Mouse (Mus musculus): ENCODE data around the gene E330021D16Rik.
A peak's percentile ranks its signal among the peaks of the same experiment; 100 is the strongest.
"Not testable (repeated sequence)": the region's sequence is repeated elsewhere in the genome, so short reads cannot be mapped to it uniquely, and the experiment has no call there.

E330021D16Rik gene

GRCm38 (mm10) chr6:136415133-136415775, at the start of gene E330021D16Rik:
E330021D16Rik (minus strand) TSS chr6:136415569.
- DNase-seq (ENCODE audit: low read depth, low spot score): no peak

- no peak for DNase-seq (ENCODE audit: low read depth, low spot score)
Measured at GRCm38 (mm10) chr6:136465021-136465420, 49.7 kb upstream of the E330021D16Rik start.

- no peak for DNase-seq (ENCODE audit: low read depth, low spot score)
Measured at GRCm38 (mm10) chr6:136464121-136464621, 48.8 kb upstream of the E330021D16Rik start.

- no peak for DNase-seq (ENCODE audit: low read depth, low spot score)
Measured at GRCm38 (mm10) chr6:136463491-136463890, 48.1 kb upstream of the E330021D16Rik start.

GRCm38 (mm10) chr6:136459156-136459555, 43.8 kb upstream of the E330021D16Rik start:
- no peak for DNase-seq (ENCODE audit: low read depth, low spot score)

GRCm38 (mm10) chr6:136456302-136456701, 40.9 kb upstream of the E330021D16Rik start:
- DNase-seq (ENCODE audit: low read depth, low spot score): no peak

- DNase-seq (ENCODE audit: low read depth, low spot score): no peak
Measured at GRCm38 (mm10) chr6:136455696-136456095, 40.3 kb upstream of the E330021D16Rik start.

GRCm38 (mm10) chr6:136452623-136453022, 37.3 kb upstream of the E330021D16Rik start:
- no peak for DNase-seq (ENCODE audit: low read depth, low spot score)

- no peak for DNase-seq (ENCODE audit: low read depth, low spot score)
Measured at GRCm38 (mm10) chr6:136450863-136451262, 35.5 kb upstream of the E330021D16Rik start.

GRCm38 (mm10) chr6:136449930-136450329, 34.6 kb upstream of the E330021D16Rik start:
- DNase-seq (ENCODE audit: low read depth, low spot score): no peak

- DNase-seq (ENCODE audit: low read depth, low spot score): no peak
Measured at GRCm38 (mm10) chr6:136449270-136449692, 33.9 kb upstream of the E330021D16Rik start.

- not testable (repeated sequence) for DNase-seq (ENCODE audit: low read depth, low spot score)
Measured at GRCm38 (mm10) chr6:136439205-136439604, 23.8 kb upstream of the E330021D16Rik start.

GRCm38 (mm10) chr6:136436151-136436550, 20.8 kb upstream of the E330021D16Rik start:
- DNase-seq (ENCODE audit: low read depth, low spot score): not testable (repeated sequence)

- DNase-seq (ENCODE audit: low read depth, low spot score): no peak
Measured at GRCm38 (mm10) chr6:136433573-136433972, 18.2 kb upstream of the E330021D16Rik start.

- DNase-seq (ENCODE audit: low read depth, low spot score): no peak
Measured at GRCm38 (mm10) chr6:136431896-136432248, 16.5 kb upstream of the E330021D16Rik start.

- no peak for DNase-seq (ENCODE audit: low read depth, low spot score)
Measured at GRCm38 (mm10) chr6:136431169-136431895, 16.0 kb upstream of the E330021D16Rik start.

GRCm38 (mm10) chr6:136429441-136429840, 14.1 kb upstream of the E330021D16Rik start:
- DNase-seq (ENCODE audit: low read depth, low spot score): peak; percentile 53

- DNase-seq (ENCODE audit: low read depth, low spot score): no peak
Measured at GRCm38 (mm10) chr6:136428412-136428811, 13.0 kb upstream of the E330021D16Rik start.

GRCm38 (mm10) chr6:136427240-136427639, 11.9 kb upstream of the E330021D16Rik start:
- DNase-seq (ENCODE audit: low read depth, low spot score): no peak

- DNase-seq (ENCODE audit: low read depth, low spot score): no peak
Measured at GRCm38 (mm10) chr6:136425956-136426355, 10.6 kb upstream of the E330021D16Rik start.

- no peak for DNase-seq (ENCODE audit: low read depth, low spot score)
Measured at GRCm38 (mm10) chr6:136424166-136424565, 8.8 kb upstream of the E330021D16Rik start.

- DNase-seq (ENCODE audit: low read depth, low spot score): no peak
Measured at GRCm38 (mm10) chr6:136423201-136423600, 7.8 kb upstream of the E330021D16Rik start.

Measured in ES-CJ7 (cell line).